Mouse (Mus musculus) T-helper 2 cell (primary cell): ENCODE measurements around the gene Alpl.

Source experiments
- in situ Hi-C: fragments of 300-600 bp; cut with MboI, MseI; formaldehyde crosslinking; loops from one replicate; pipeline ENCODE4 v1.15.1; 2025; ENCODE audit warnings: high pct_unique_total_duplicates

The Alpl gene

GRCm38 (mm10) chr4:137801196-137801595 is 5.0 kb upstream of the Alpl start:
- in situ Hi-C loops = no loop called here

- in situ Hi-C loops = no loop called here
These were observed 4.1 kb upstream of the Alpl start for GRCm38 (mm10) chr4:137800324-137800723.

- in situ Hi-C loops = no loop called here
These were observed 854 bp upstream of the Alpl start for GRCm38 (mm10) chr4:137797038-137797437.

GRCm38 (mm10) chr4:137794178-137794900 is 1.8 kb downstream of the Alpl start:
- in situ Hi-C loops = loop anchor here (5.0 kb wide), 1 partner anchor 62 kb away; no protein-coding TSS in a partner anchor

GRCm38 (mm10) chr4:137793611-137794010 is 2.6 kb downstream of the Alpl start:
- in situ Hi-C loops = loop anchor here (5.0 kb wide), 1 partner anchor 61 kb away; no protein-coding TSS in a partner anchor

- in situ Hi-C loops = loop anchor here (5.0 kb wide), 1 partner anchor 59 kb away; no protein-coding TSS in a partner anchor
These were observed 4.7 kb downstream of the Alpl start for GRCm38 (mm10) chr4:137791440-137791839.

GRCm38 (mm10) chr4:137790981-137791380 is 5.2 kb downstream of the Alpl start:
- in situ Hi-C loops = loop anchor here (5.0 kb wide), 1 partner anchor 59 kb away; no protein-coding TSS in a partner anchor

- in situ Hi-C loops = no loop called here
These were observed 7.6 kb downstream of the Alpl start for GRCm38 (mm10) chr4:137788511-137789049.

GRCm38 (mm10) chr4:137787589-137788289 is 8.4 kb downstream of the Alpl start:
- in situ Hi-C loops = no loop called here

GRCm38 (mm10) chr4:137786488-137786887 is 9.7 kb downstream of the Alpl start:
- in situ Hi-C loops = no loop called here

- in situ Hi-C loops = no loop called here
These were observed 10.9 kb downstream of the Alpl start for GRCm38 (mm10) chr4:137785270-137785669.

GRCm38 (mm10) chr4:137784741-137785140 is 11.4 kb downstream of the Alpl start:
- in situ Hi-C loops = no loop called here

- in situ Hi-C loops = no loop called here
These were observed 12.5 kb downstream of the Alpl start for GRCm38 (mm10) chr4:137783541-137784191.

GRCm38 (mm10) chr4:137781949-137782348 is 14.2 kb downstream of the Alpl start:
- in situ Hi-C loops = no loop called here

- in situ Hi-C loops = no loop called here
These were observed 15.2 kb downstream of the Alpl start for GRCm38 (mm10) chr4:137780986-137781385.

- in situ Hi-C loops = no loop called here
These were observed 17.6 kb downstream of the Alpl start for GRCm38 (mm10) chr4:137778397-137779184.

- in situ Hi-C loops = no loop called here
These were observed 18.3 kb downstream of the Alpl start for GRCm38 (mm10) chr4:137777866-137778265.

GRCm38 (mm10) chr4:137774505-137774904 is 21.7 kb downstream of the Alpl start:
- in situ Hi-C loops = no loop called here

- in situ Hi-C loops = no loop called here
These were observed 22.2 kb downstream of the Alpl start for GRCm38 (mm10) chr4:137774013-137774412.

- in situ Hi-C loops = no loop called here
These were observed 22.8 kb downstream of the Alpl start for GRCm38 (mm10) chr4:137773369-137773899.
